ENCODE assay signal across 8 mouse cellular contexts in the genomic region with DNA sequence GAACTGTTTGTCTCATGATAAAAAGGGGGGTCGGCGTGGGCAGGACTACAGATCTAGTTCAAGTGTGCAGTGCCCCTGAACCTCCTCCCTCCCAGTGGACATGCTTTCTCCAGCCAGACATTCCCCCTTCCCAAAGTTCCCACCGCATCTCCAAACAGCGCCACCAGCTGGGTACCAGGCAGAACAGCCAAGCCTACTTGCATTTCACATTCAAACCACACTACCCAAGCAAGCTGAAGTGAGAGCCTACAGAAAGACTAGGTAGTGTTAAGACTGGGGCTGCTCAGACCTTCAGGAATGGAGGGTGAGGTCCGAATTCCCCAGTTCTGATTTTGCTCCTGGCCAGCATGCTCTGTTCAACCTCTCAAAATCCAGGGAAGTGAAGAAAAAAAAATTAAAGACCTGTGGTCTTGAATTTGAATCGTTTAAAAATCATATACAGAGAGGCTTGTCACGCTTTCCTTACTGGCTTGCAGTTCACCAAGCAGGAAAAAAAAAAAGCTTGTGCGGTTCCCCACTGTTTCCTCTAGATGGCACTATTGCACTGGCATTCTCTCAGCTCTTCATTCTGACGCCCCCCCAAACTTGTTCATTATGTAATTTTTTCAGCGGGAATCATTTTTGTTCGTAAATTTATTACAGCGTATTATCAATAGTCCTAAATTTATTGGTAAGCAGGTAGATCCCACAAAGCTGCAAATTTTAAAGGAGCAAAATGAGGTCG.
A peak's percentile ranks its signal among the peaks of the same experiment; 100 is the strongest.
DNase-seq lines count a peak whose midpoint lies in the region; ATAC-seq and TF ChIP-seq lines count a peak whose summit lies in the region.

No protein-coding gene starts in this region.

- ATAC-seq in kidney, embryonic 15.5 days (replicated peaks; ENCODE audit: low FRiP score), result no peak
- ATAC-seq in embryonic facial prominence, embryonic 13.5 days (ENCODE audit: insufficient number of reproducible peaks, insufficient read depth, low FRiP score, low TSS enrichment, low read depth), result no peak
- peak; percentile 27 for ATAC-seq in hindbrain, embryonic 13.5 days (ENCODE audit: low FRiP score)
- no peak for ATAC-seq in limb, embryonic 14.5 days (ENCODE audit: low FRiP score, low read depth)

- H3K4me1 ChIP-seq in kidney, embryonic 15.5 days, result 0 out of 2 replicates have a peak, but pooled peaks cover 10% of the 10 kb centered on the region
- peaks cover 15% of the 10 kb centered on the region for H3K4me1 ChIP-seq in embryonic facial prominence, embryonic 13.5 days
- H3K4me1 ChIP-seq in hindbrain, embryonic 13.5 days (replicated peaks), result peaks cover 34% of the 10 kb centered on the region
- peaks cover 17% of the 10 kb centered on the region for H3K4me1 ChIP-seq in limb, embryonic 14.5 days (ENCODE audit: control insufficient read depth, insufficient read depth, low read length)

- WGBS in kidney, embryonic 15.5 days, result 24% methylated on average over 13 of the region's 13 CpGs
- WGBS in embryonic facial prominence, embryonic 13.5 days, result 23% methylated on average over 13 of the region's 13 CpGs
- 25% methylated on average over 13 of the region's 13 CpGs for WGBS in hindbrain, embryonic 13.5 days
- WGBS in limb, embryonic 14.5 days, result 24% methylated on average over 13 of the region's 13 CpGs

- H3K4me2 ChIP-seq in kidney, embryonic 15.5 days, result peak overlapping the region; percentile 46
- H3K4me2 ChIP-seq in embryonic facial prominence, embryonic 13.5 days, result peak overlapping the region; percentile 53
- H3K4me2 ChIP-seq in hindbrain, embryonic 13.5 days, result peak overlapping the region; percentile 48
- peak overlapping the region; percentile 26; the same call in 1 of the 2 replicates for H3K4me2 ChIP-seq in limb, embryonic 14.5 days (replicated peaks; ENCODE audit: low read depth, low read length, severe bottlenecking)

- H3K9me3 ChIP-seq in kidney, embryonic 15.5 days (replicated peaks), result no peaks in the 10 kb centered on the region
- H3K9me3 ChIP-seq in embryonic facial prominence, embryonic 13.5 days, result no peaks in the 10 kb centered on the region
- no peaks in the 10 kb centered on the region for H3K9me3 ChIP-seq in hindbrain, embryonic 13.5 days
- H3K9me3 ChIP-seq in limb, embryonic 14.5 days (ENCODE audit: control insufficient read depth, low read length), result no peaks in the 10 kb centered on the region

- peak overlapping the region; percentile 14; the same call in 1 of the 2 replicates for H3K4me3 ChIP-seq in kidney, embryonic 15.5 days (replicated peaks)
- H3K4me3 ChIP-seq in embryonic facial prominence, embryonic 13.5 days, result peak overlapping the region; percentile 22
- H3K4me3 ChIP-seq in hindbrain, embryonic 13.5 days, result peak overlapping the region; percentile 23
- H3K4me3 ChIP-seq in limb, embryonic 14.5 days (replicated peaks; ENCODE audit: low read length), result no peak overlapping the region

- H3K27ac ChIP-seq in kidney, embryonic 15.5 days, result no peak overlapping the region
- no peak overlapping the region for H3K27ac ChIP-seq in embryonic facial prominence, embryonic 13.5 days
- H3K27ac ChIP-seq in hindbrain, embryonic 13.5 days, result peak overlapping the region; percentile 71
- no peak overlapping the region for H3K27ac ChIP-seq in limb, embryonic 14.5 days (replicated peaks; ENCODE audit: low read depth, low read length)

- H3K9ac ChIP-seq in kidney, embryonic 15.5 days, result no peak overlapping the region
- no peak overlapping the region for H3K9ac ChIP-seq in embryonic facial prominence, embryonic 13.5 days
- H3K9ac ChIP-seq in hindbrain, embryonic 13.5 days, result no peak overlapping the region
- H3K9ac ChIP-seq in limb, embryonic 14.5 days (ENCODE audit: low read depth, low read length, severe bottlenecking), result no peak overlapping the region

- DNase-seq in kidney, adult 8-10 months, result no peak
- peak; percentile 62 for DNase-seq in R1 (ENCODE audit: low read depth, low spot score)
- peak; percentile 86 for DNase-seq in limb, embryonic 14.5 days (ENCODE audit: low spot score)
- DNase-seq in retina, embryonic 14.5 days (ENCODE audit: low spot score), result peak; percentile 90
- DNase-seq in spleen, postnatal 10 days (ENCODE audit: low spot score in 2 of 2), result no peak

- no peaks in the 10 kb centered on the region for H3K36me3 ChIP-seq in kidney, embryonic 15.5 days
- no peaks in the 10 kb centered on the region for H3K36me3 ChIP-seq in embryonic facial prominence, embryonic 13.5 days
- H3K36me3 ChIP-seq in hindbrain, embryonic 13.5 days, result no peaks in the 10 kb centered on the region
- H3K36me3 ChIP-seq in limb, embryonic 14.5 days (ENCODE audit: control insufficient read depth, insufficient read depth, low read length), result no peaks in the 10 kb centered on the region

- TF ChIP-seq POLR2A in limb, embryonic 14.5 days (IDR thresholded peaks at IDR 0.05; ENCODE audit: borderline replicate concordance, extremely low read depth, insufficient read depth, insufficient read length), result no peak

- H3K27me3 ChIP-seq in kidney, embryonic 15.5 days, result 0 out of 2 replicates have a peak, but pooled peaks cover 6% of the 10 kb centered on the region
- peaks cover 5% of the 10 kb centered on the region for H3K27me3 ChIP-seq in embryonic facial prominence, embryonic 13.5 days
- 0 out of 2 replicates have a peak, but pooled peaks cover 5% of the 10 kb centered on the region for H3K27me3 ChIP-seq in hindbrain, embryonic 13.5 days
- 0 out of 2 replicates have a peak, but pooled peaks cover 7% of the 10 kb centered on the region for H3K27me3 ChIP-seq in limb, embryonic 14.5 days (ENCODE audit: control insufficient read depth, insufficient read depth, low read length)

Comparison
In these comparisons a context has a peak if more than half of its experiments do, and no peak if none do; other contexts are left out.
1. DNase-seq: peak in R1 (single experiment), limb, embryonic 14.5 days (single experiment) and retina, embryonic 14.5 days (single experiment); none in kidney, adult 8-10 months (0 of 2) and spleen, postnatal 10 days (0 of 2).
2. Peak in every context shown above with its lines, with median percentiles within 50 percentile points of each other: H3K4me2 ChIP-seq.